Mouse (Mus musculus): ENCODE measurements around the gene Dhx32. TPM values are rescaled to one million over a fixed set of nuclear protein-coding genes. Genes with fewer than 3 reads are reported as not detected.

Gene Dhx32
- total and polyA plus RNA-seq, 3 experiments = 25.6 to 27.1 TPM; not detected in 1

DNA sequence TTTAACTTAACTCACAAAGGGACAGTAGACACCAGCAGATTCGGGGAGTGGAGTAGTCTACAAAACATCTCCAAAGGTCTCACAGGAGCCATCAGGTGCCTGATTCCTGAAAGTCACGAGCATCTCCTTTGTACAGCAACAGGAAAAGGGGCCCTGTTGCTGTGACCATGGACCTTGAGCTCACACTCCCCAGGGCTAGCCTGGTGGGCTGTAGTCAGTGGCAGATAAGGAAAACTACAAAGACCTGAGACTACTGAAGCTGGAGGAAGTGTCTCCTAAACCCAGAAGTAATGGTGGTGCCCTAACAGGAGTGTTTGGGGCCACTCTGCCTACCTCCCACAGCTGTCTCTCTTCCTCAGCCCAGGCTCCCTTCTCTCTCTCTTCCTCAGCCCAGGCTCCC lies 18.1 kb downstream of the Dhx32 start:
- no peak for DNase-seq (ENCODE audit: low read depth, low spot score)
- H3K9me3 ChIP-seq (replicated peaks; ENCODE audit: insufficient read depth, low read length) = no peaks in the 10 kb centered on the region
- TF ChIP-seq MAZ (IDR thresholded peaks at IDR 0.05; ENCODE audit: low read depth, low read length) (no peak), E2F4 (IDR thresholded peaks at IDR 0.05; ENCODE audit: borderline replicate concordance, low read depth, low read length) (no peak), MAX (IDR thresholded peaks at IDR 0.05; ENCODE audit: low read length) (no peak), MXI1 (IDR thresholded peaks at IDR 0.05; ENCODE audit: low read depth, low read length) (no peak), KAT2A (conservative IDR thresholded peaks at IDR 0.05; ENCODE audit: low read depth, low read length) (no peak), USF2 (IDR thresholded peaks at IDR 0.05; ENCODE audit: borderline replicate concordance in 1 of 2, insufficient read depth in 1 of 2, low read depth in 1 of 2, low read length in 2 of 2) (no peak)

DNA sequence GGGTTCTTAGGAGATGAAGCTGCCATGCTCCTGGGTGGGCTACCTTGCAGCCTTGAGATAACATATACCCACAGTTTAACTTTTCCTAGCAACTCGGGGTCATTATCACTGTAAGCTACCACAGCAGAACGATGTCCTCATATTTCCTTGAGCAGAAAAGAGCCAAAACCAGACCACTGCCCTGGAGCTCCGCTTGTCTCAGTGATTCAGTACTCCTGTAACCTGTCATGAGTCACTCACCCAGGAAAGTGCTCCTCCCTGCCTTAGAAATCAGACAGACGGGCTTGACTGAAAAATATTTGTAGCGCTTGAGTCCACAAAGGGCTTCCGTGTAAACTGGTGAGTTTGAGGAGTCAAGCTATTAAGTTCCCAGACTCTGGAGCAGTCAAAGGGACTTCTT lies 19.8 kb downstream of the Dhx32 start:
- H3K79me2 ChIP-seq (ENCODE audit: control insufficient read depth, insufficient read depth, low read length, poor library complexity) = no peaks in the 10 kb centered on the region
- H3K36me3 ChIP-seq (ENCODE audit: control insufficient read depth in 1 of 2, insufficient read depth in 2 of 2, low read length in 2 of 2) = no peaks in the 10 kb centered on the region
- H3K9ac ChIP-seq (ENCODE audit: control insufficient read depth, low read depth, low read length, poor library complexity, severe bottlenecking) = no peak overlapping the region
- TF ChIP-seq RCOR1 (IDR thresholded peaks at IDR 0.05; ENCODE audit: low read depth, low read length) (no peak), NELFE (IDR thresholded peaks at IDR 0.05; ENCODE audit: low read depth, low read length) (no peak), GATA1 (IDR thresholded peaks at IDR 0.05; ENCODE audit: low read depth, low read length) (no peak), CTCF (IDR thresholded peaks at IDR 0.05 in 2 of 3, conservative IDR thresholded peaks at IDR 0.05 in 1 of 3; ENCODE audit: control insufficient read depth in 1 of 3, insufficient read depth in 1 of 3, low read depth in 2 of 3, low read length in 3 of 3, poor library complexity in 1 of 3, severe bottlenecking in 1 of 3) (no peak), JUND (IDR thresholded peaks at IDR 0.05; ENCODE audit: low read depth, low read length) (no peak), ZC3H11A (IDR thresholded peaks at IDR 0.05; ENCODE audit: low read depth, low read length) (no peak), TAL1 (IDR thresholded peaks at IDR 0.05; ENCODE audit: low read length) (no peak), EP300 (IDR thresholded peaks at IDR 0.05; ENCODE audit: low read depth in 1 of 2, low read length in 2 of 2) (no peak), MEF2A (IDR thresholded peaks at IDR 0.05; ENCODE audit: extremely low read depth, insufficient replicate concordance, low read depth, low read length, poor library complexity, severe bottlenecking) (no peak), MAZ (IDR thresholded peaks at IDR 0.05; ENCODE audit: low read depth, low read length) (no peak), SMC3 (IDR thresholded peaks at IDR 0.05; ENCODE audit: low read depth, low read length) (no peak), MYC (IDR thresholded peaks at IDR 0.05; ENCODE audit: low read depth, low read length) (no peak), USF1 (IDR thresholded peaks at IDR 0.05; ENCODE audit: low read depth, low read length) (no peak), TBP (IDR thresholded peaks at IDR 0.05; ENCODE audit: low read depth, low read length) (no peak), MAX (IDR thresholded peaks at IDR 0.05; ENCODE audit: low read length) (no peak), ZMIZ1 (IDR thresholded peaks at IDR 0.05; ENCODE audit: low read depth, low read length) (no peak), MYB (IDR thresholded peaks at IDR 0.05; ENCODE audit: low read depth, low read length) (no peak), RAD21 (IDR thresholded peaks at IDR 0.05; ENCODE audit: low read depth, low read length) (no peak), GABPA (IDR thresholded peaks at IDR 0.05; ENCODE audit: low read depth, low read length) (no peak)
- H3K4me3 ChIP-seq (ENCODE audit: control insufficient read depth in 1 of 2, insufficient read depth in 1 of 2, low read depth in 2 of 2, low read length in 2 of 2) = no peak overlapping the region
- no peaks in the 10 kb centered on the region for H3K4me1 ChIP-seq (ENCODE audit: control insufficient read depth in 1 of 2, insufficient read depth in 2 of 2, low read length in 2 of 2)
- H3K27ac ChIP-seq (ENCODE audit: control insufficient read depth, low read depth, low read length) = no peak overlapping the region
- no peaks in the 10 kb centered on the region for H3K9me3 ChIP-seq (replicated peaks; ENCODE audit: insufficient read depth, low read length)
- H3K27me3 ChIP-seq (ENCODE audit: control insufficient read depth in 1 of 2, insufficient read depth in 2 of 2, low read length in 2 of 2) = no peaks in the 10 kb centered on the region
- no peak for DNase-seq (ENCODE audit: low read depth, low spot score)

More for the DNA sequence above, 18.1 kb downstream of the Dhx32 start:
- Histone ChIP-seq H3K4me3 (ENCODE audit: control insufficient read depth in 1 of 2, insufficient read depth in 1 of 2, low read depth in 2 of 2, low read length in 2 of 2) (no peak overlapping the region), H3K27me3 (ENCODE audit: control insufficient read depth in 1 of 2, insufficient read depth in 2 of 2, low read length in 2 of 2) (no peaks in the 10 kb centered on the region), H3K4me1 (ENCODE audit: control insufficient read depth in 1 of 2, insufficient read depth in 2 of 2, low read length in 2 of 2) (no peaks in the 10 kb centered on the region), H3K9ac (ENCODE audit: control insufficient read depth, low read depth, low read length, poor library complexity, severe bottlenecking) (no peak overlapping the region), H3K27ac (ENCODE audit: control insufficient read depth, low read depth, low read length) (no peak overlapping the region), H3K79me2 (ENCODE audit: control insufficient read depth, insufficient read depth, low read length, poor library complexity) (no peaks in the 10 kb centered on the region), H3K36me3 (ENCODE audit: control insufficient read depth in 1 of 2, insufficient read depth in 2 of 2, low read length in 2 of 2) (no peaks in the 10 kb centered on the region)

Data from MEL (cell line).